Mouse (Mus musculus) urinary bladder, postnatal 0 days (tissue): ENCODE data around the gene Olfr547. TPM values are rescaled to one million over a fixed set of nuclear protein-coding genes. Genes with fewer than 3 reads are reported as not detected.

Experiments used
- polyA plus RNA-seq: library from polyadenylated mRNA; unstranded; fragments of >200 nt; fragmentation: Nextera tagmentation; extraction: Ambion mirVana; gene quantifications from 2 replicates; pipeline ENCODE4 v1.2.1, GENCODE M21; 2015

Gene Olfr547
- not detected in 2 replicates for polyA plus RNA-seq

GRCm38 (mm10) chr7:102534449-102534848 lies at the start of gene Olfr547:
TSS of gene Olfr547 (plus strand) at chr7:102534749.

DNA sequence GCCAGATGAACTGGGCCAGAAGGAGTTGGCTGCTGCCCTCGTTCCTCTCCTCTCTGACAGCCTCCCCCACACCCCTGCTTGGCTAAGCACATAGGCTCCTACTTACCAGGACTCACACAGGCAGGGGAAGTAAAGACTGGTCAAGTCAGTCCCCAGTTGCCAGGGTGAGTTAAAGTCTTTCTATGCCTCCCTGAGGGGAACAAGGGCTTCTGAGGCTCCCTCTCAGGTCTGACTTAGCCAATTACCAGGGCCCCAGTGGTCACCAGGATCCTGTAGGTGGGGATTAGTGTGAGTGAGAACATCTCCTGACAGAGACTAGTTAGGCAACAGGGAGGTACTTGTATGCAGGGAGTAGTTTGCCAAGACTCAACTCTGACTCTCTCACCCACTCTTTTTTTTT lies 46.4 kb upstream of the Olfr547 start, which contains the start of gene Olfr544:
Olfr544 (minus strand) TSS at position 153 of the 400 bp plus-strand sequence.

DNA sequence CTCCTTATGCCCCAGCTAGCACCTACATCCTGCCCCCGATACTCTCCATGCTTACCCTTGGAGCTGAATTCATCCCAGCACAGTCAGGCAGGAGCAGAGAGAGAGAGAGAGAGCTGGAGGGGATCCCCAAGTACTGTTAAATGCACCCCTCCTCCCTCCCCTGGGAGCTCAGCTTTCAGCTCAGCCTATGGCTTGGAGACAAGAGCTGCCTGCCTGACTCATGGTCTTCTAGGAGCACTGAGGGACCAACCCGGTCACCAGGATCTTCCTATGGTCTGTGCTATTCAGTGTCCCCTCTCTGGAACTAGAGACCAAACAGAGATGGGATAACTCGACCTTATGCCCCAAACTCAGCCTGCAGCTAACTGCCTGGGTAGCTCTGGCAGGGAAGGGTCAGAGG lies 35.1 kb upstream of the Olfr547 start, which contains the start of gene Olfr545:
Olfr545 (minus strand) TSS at position 101 of the 400 bp plus-strand sequence.

GRCm38 (mm10) chr7:102540596-102540995 lies 6.0 kb downstream of the Olfr547 start, which contains the start of gene Olfr548-ps1:
TSS of gene Olfr548-ps1 (plus strand) at chr7:102540896.

DNA sequence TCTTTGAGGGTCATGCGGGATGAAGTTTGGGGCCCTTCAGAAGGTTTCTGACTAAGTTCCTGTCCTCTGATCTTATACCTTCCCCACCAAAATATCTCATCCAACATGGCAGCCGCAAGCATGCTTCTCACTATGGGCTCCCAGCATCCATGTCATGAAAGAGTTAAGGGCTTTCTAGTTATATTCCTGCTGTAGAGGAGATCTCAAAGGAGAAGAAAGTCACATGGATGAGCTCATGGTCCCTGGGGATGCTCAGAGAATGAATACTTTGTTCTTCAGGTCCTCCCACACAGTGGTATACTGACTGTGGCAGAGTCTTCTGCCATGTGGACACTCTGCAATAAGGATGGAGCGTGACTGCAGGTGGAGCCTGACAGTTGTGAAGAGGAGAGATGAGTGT lies 15.0 kb downstream of the Olfr547 start, which contains the start of gene Olfr549:
Olfr549 (plus strand) TSS at position 301 of the 400 bp plus-strand sequence.

DNA sequence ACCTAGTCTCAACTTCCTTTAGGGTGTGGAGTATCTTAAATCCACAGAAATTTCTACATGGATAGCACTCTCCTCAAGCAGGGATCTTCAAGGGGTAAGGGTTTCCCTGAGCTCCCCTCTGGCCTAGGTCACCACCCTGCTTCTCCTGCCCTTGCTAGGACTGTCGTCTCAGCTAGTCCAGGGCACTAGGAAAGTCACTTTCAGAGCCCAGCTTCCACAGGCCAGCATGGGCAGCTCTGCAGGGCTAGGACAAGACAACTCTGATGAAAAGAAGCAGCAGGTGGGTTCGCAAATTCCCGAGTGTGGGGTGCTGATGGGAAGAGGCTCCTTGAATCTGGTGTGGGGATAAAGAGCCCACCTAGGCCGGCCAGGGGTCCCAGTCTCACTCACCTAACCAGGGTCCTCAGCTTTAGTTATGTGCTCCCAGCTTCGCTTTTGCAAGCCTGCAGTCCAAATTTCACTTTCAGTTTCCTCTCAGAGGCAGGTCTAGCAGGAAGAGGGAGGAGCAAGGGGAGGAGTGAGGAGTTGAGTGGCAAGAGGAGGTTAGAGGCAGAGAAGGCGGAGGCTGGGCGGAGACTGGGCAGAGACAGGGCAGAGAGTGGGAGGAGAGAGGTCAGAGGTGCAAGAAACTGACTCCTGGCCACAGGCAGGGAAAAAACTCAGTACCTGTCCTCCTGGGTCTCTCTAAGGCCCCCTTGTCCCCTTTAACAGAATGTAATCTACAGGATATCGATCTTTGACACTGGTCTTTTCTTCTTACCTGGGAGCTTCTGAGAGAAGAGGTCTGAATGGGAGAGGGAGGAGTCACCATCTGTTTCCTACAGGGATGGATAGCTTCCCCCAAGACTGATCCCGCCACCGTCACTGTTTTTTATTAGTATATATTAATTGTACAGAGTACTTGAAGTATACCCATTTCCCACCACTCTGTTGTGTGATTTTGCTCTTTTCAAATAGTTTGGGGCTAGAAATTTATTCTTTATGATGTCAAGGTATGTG lies 30.7 kb downstream of the Olfr547 start, which contains the start of gene Trim21:
Trim21 (minus strand) TSS at position 488 of the 999 bp plus-strand sequence.

DNA sequence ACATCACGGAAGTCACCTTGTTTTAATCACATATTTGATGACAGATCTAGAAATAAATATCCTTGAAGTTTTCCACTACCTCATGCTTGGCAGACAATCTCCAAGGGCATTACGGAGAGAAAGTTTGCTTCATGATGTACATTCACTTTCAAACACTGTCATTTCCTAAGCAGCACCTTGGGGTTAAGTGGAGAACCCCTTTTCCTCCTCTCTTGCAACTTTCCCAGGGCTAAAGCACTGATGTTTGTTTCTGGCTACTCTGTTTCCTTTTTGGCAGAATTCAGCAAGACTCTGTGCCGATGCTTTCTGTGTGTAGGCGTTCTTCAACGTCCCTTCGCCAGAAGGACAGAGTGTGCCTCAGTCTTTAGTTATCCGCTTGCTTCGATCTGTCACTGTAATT lies 36.6 kb downstream of the Olfr547 start, which contains the start of gene Olfr550:
Olfr550 (plus strand) TSS at position 301 of the 400 bp plus-strand sequence.

Other genes starting within 250 kb of the Olfr547 start
- 45.5 and 58.6 TPM in 2 replicates for gene Rrm1, start 93.1 kb upstream of the Olfr547 start, polyA plus RNA-seq
- 0.15 and 0.28 TPM in 2 replicates for gene Olfr543, start 53.1 kb upstream of the Olfr547 start, polyA plus RNA-seq
- 0.05 TPM in 2 replicates for gene Olfr544, start 46.4 kb upstream of the Olfr547 start, polyA plus RNA-seq
- not detected in 2 replicates for gene Olfr545, start 35.2 kb upstream of the Olfr547 start, polyA plus RNA-seq
- not detected in 2 replicates for gene Olfr548-ps1, start 6.1 kb downstream of the Olfr547 start, polyA plus RNA-seq
- gene Olfr549, start 15.1 kb downstream of the Olfr547 start, polyA plus RNA-seq: not detected in 2 replicates
- 0.45 and 0.80 TPM in 2 replicates for gene Trim21, start 30.7 kb downstream of the Olfr547 start, polyA plus RNA-seq
- not detected in 2 replicates for gene Olfr550, start 36.7 kb downstream of the Olfr547 start, polyA plus RNA-seq
- not detected in 2 replicates for gene Olfr551, start 57.1 kb downstream of the Olfr547 start, polyA plus RNA-seq
- not detected in 2 replicates for gene Olfr552, start 63.0 kb downstream of the Olfr547 start, polyA plus RNA-seq
- gene Olfr553, start 83.5 kb downstream of the Olfr547 start, polyA plus RNA-seq: not detected in 2 replicates
- not detected in 2 replicates for gene Olfr554, start 103.7 kb downstream of the Olfr547 start, polyA plus RNA-seq
- gene Olfr555, start 124.1 kb downstream of the Olfr547 start, polyA plus RNA-seq: not detected in 2 replicates
- gene Olfr556, start 130.2 kb downstream of the Olfr547 start, polyA plus RNA-seq: not detected in 2 replicates
- 17.6 and 21.1 TPM in 2 replicates for gene Trim68, start 152.6 kb downstream of the Olfr547 start, polyA plus RNA-seq
- not detected in 2 replicates for gene Olfr557, start 161.2 kb downstream of the Olfr547 start, polyA plus RNA-seq
- 0.28 and 0.49 TPM in 2 replicates for gene Olfr558, start 167.5 kb downstream of the Olfr547 start, polyA plus RNA-seq
- gene Olfr33, start 184.3 kb downstream of the Olfr547 start, polyA plus RNA-seq: not detected in 2 replicates
- gene Olfr559, start 192.7 kb downstream of the Olfr547 start, polyA plus RNA-seq: not detected in 2 replicates
- 0.11 TPM in 1 of 2 replicates, not detected in the other for gene Olfr560, start 224.6 kb downstream of the Olfr547 start, polyA plus RNA-seq
- gene Olfr78, start 224.7 kb downstream of the Olfr547 start, polyA plus RNA-seq: 5.3 and 6.3 TPM in 2 replicates
- gene Olfr561, start 236.5 kb downstream of the Olfr547 start, polyA plus RNA-seq: not detected in 2 replicates